Mouse (Mus musculus): Measurements from ENCODE around the gene Cope. TPM values are rescaled to one million over a fixed set of nuclear protein-coding genes. Genes with fewer than 3 reads are reported as not detected.

Cope gene
- total and polyA plus RNA-seq, 3 experiments, result 134 to 243 (median 191) TPM

GRCm38 (mm10) chr8:70331526-70331925 lies 29.2 kb downstream of the Cope start:
- in situ Hi-C loops (cut with MboI; ENCODE audit: low pct_ligation_motif_present, low pct_unique_long_range_greater_than_20kb, low sequenced_read_pairs) (no loop called here), dilution Hi-C loops (cut with MboI; ENCODE audit: extremely low pct_ligation_motif_present, extremely low pct_unique_long_range_greater_than_20kb, low sequenced_read_pairs) (no loop called here)
- Histone ChIP-seq H3K4me1 (ENCODE audit: control insufficient read depth in 1 of 2, insufficient read depth in 2 of 2) (no peaks in the 10 kb centered on the region), H3K79me2 (replicated peaks; ENCODE audit: control insufficient read depth, extremely low read depth, insufficient read depth, poor library complexity, severe bottlenecking) (no peaks in the 10 kb centered on the region), H3K27me3 (replicated peaks) (no peaks in the 10 kb centered on the region), H3K4me3 (replicated peaks in 1 of 3; ENCODE audit: low read depth in 2 of 3, low read length in 2 of 3, poor library complexity in 1 of 3) (no peak overlapping the region), H3K9ac (ENCODE audit: insufficient read depth, low read depth) (no peak overlapping the region), H3K36me3 (replicated peaks in 1 of 2; ENCODE audit: control insufficient read depth in 1 of 2, insufficient read depth in 1 of 2, low read length in 1 of 2) (peaks cover 61 to 70% of the 10 kb centered on the region in 2 experiments), H3K9me3 (replicated peaks; ENCODE audit: low read length) (peaks cover 20% of the 10 kb centered on the region), H3K4me2 (ENCODE audit: insufficient read depth, low read depth, poor library complexity, severe bottlenecking) (no peak overlapping the region), H3K27ac (ENCODE audit: insufficient read depth, low read depth) (no peak overlapping the region)
- no peak for TF ChIP-seq HCFC1 (IDR thresholded peaks at IDR 0.05; ENCODE audit: low read depth, low read length)
- TF ChIP-seq UBTF (IDR thresholded peaks at IDR 0.05; ENCODE audit: low read depth, low read length), result no peak
- TF ChIP-seq ETS1 (conservative IDR thresholded peaks at IDR 0.05; ENCODE audit: low read depth, low read length), result no peak
- TF ChIP-seq SMC3 (IDR thresholded peaks at IDR 0.05; ENCODE audit: low read depth, low read length), result no peak
- TF ChIP-seq CTCF (conservative IDR thresholded peaks at IDR 0.05 in 1 of 2, IDR thresholded peaks at IDR 0.05 in 1 of 2; ENCODE audit: low read depth in 2 of 2, low read length in 2 of 2), result no peak
- no peak for TF ChIP-seq ZKSCAN1 (IDR thresholded peaks at IDR 0.05; ENCODE audit: borderline replicate concordance, low read depth, low read length)
- TF ChIP-seq BHLHE40 (IDR thresholded peaks at IDR 0.05; ENCODE audit: low read depth, low read length), result no peak
- no peak for TF ChIP-seq USF2 (conservative IDR thresholded peaks at IDR 0.05; ENCODE audit: low read depth, low read length)
- TF ChIP-seq IRF4 (IDR thresholded peaks at IDR 0.05; ENCODE audit: low read depth, low read length), result no peak
- no peak for TF ChIP-seq PAX5 (IDR thresholded peaks at IDR 0.05; ENCODE audit: low read length)
- TF ChIP-seq CHD1 (IDR thresholded peaks at IDR 0.05; ENCODE audit: low read depth, low read length), result no peak
- no peak for TF ChIP-seq JUND (conservative IDR thresholded peaks at IDR 0.05; ENCODE audit: low read depth, low read length)
- no peak for TF ChIP-seq EP300 (IDR thresholded peaks at IDR 0.05; ENCODE audit: low read length)
- TF ChIP-seq POLR2A (IDR thresholded peaks at IDR 0.05; ENCODE audit: low read depth, low read length), result no peak
- no peak for TF ChIP-seq POLR2AphosphoS2 (IDR thresholded peaks at IDR 0.05; ENCODE audit: low read depth, low read length)
- no peak for TF ChIP-seq ZNF384 (IDR thresholded peaks at IDR 0.05; ENCODE audit: low read depth, low read length)
- TF ChIP-seq KAT2A (IDR thresholded peaks at IDR 0.05; ENCODE audit: insufficient replicate concordance, low read length), result no peak
- TF ChIP-seq E2F4 (IDR thresholded peaks at IDR 0.05; ENCODE audit: insufficient replicate concordance, low read depth, low read length), result no peak
- no peak for TF ChIP-seq MYC (IDR thresholded peaks at IDR 0.05; ENCODE audit: low read depth, low read length)
- no peak for DNase-seq (ENCODE audit: extremely low read depth)

GRCm38 (mm10) chr8:70332070-70332877 lies 30.0 kb downstream of the Cope start:
- H3K36me3 ChIP-seq (replicated peaks in 1 of 2; ENCODE audit: control insufficient read depth in 1 of 2, insufficient read depth in 1 of 2, low read length in 1 of 2), result peaks cover 68 to 78% of the 10 kb centered on the region in 2 experiments

More at GRCm38 (mm10) chr8:70332070-70332877, 30.0 kb downstream of the Cope start:
- H3K4me1 ChIP-seq (ENCODE audit: control insufficient read depth in 1 of 2, insufficient read depth in 2 of 2), result no peaks in the 10 kb centered on the region
- H3K79me2 ChIP-seq (replicated peaks; ENCODE audit: control insufficient read depth, extremely low read depth, insufficient read depth, poor library complexity, severe bottlenecking), result no peaks in the 10 kb centered on the region
- no peak overlapping the region for H3K9ac ChIP-seq (ENCODE audit: insufficient read depth, low read depth)
- no peak overlapping the region for H3K27ac ChIP-seq (ENCODE audit: insufficient read depth, low read depth)
- no peak for DNase-seq (ENCODE audit: extremely low read depth)
- peaks cover 19% of the 10 kb centered on the region for H3K9me3 ChIP-seq (replicated peaks; ENCODE audit: low read length)
- dilution Hi-C loops (cut with MboI; ENCODE audit: extremely low pct_ligation_motif_present, extremely low pct_unique_long_range_greater_than_20kb, low sequenced_read_pairs), result no loop called here
- in situ Hi-C loops (cut with MboI; ENCODE audit: low pct_ligation_motif_present, low pct_unique_long_range_greater_than_20kb, low sequenced_read_pairs), result no loop called here
- no peak for TF ChIP-seq UBTF (IDR thresholded peaks at IDR 0.05; ENCODE audit: low read depth, low read length)
- no peak for TF ChIP-seq CHD1 (IDR thresholded peaks at IDR 0.05; ENCODE audit: low read depth, low read length)
- TF ChIP-seq USF1 (IDR thresholded peaks at IDR 0.05; ENCODE audit: low read depth, low read length), result no peak
- TF ChIP-seq IRF4 (IDR thresholded peaks at IDR 0.05; ENCODE audit: low read depth, low read length), result no peak
- no peak for TF ChIP-seq BHLHE40 (IDR thresholded peaks at IDR 0.05; ENCODE audit: low read depth, low read length)
- TF ChIP-seq RAD21 (IDR thresholded peaks at IDR 0.05; ENCODE audit: low read depth, low read length), result no peak
- no peak for TF ChIP-seq ETS1 (conservative IDR thresholded peaks at IDR 0.05; ENCODE audit: low read depth, low read length)
- TF ChIP-seq CTCF (conservative IDR thresholded peaks at IDR 0.05 in 1 of 2, IDR thresholded peaks at IDR 0.05 in 1 of 2; ENCODE audit: low read depth in 2 of 2, low read length in 2 of 2), result no peak
- no peak overlapping the region for H3K4me3 ChIP-seq (replicated peaks in 1 of 3; ENCODE audit: low read depth in 2 of 3, low read length in 2 of 3, poor library complexity in 1 of 3)
- no peaks in the 10 kb centered on the region for H3K27me3 ChIP-seq (replicated peaks)
- no peak overlapping the region for H3K4me2 ChIP-seq (ENCODE audit: insufficient read depth, low read depth, poor library complexity, severe bottlenecking)
